Mouse (Mus musculus) T-helper 1 cell (primary cell): ENCODE results near the gene Ptpdc1.

Source experiments
- in situ Hi-C: fragments of 300-600 bp; cut with MboI, MseI; formaldehyde crosslinking; loops from one replicate; pipeline ENCODE4 v1.15.1; 2025; ENCODE audit warnings: high pct_unique_total_duplicates

The Ptpdc1 gene

DNA sequence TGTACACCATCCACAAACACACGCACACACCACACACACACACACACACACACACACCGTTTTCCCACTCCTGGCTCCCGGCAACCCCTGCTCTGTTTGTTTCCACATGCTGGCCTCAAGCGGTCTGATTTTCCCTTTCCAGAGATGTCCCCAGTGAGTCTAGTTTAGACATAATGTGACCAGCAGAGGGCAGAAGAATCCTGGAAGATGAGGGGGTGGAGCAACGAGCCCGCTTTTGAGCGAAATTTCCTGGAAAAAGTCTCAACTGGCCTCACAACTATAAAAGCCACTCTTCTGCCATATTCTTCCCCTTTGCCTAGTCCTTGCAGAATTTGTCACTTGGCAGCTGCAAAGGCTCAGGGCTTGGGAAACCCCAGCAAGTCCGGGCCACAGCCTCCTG lies 30.2 kb upstream of the Ptpdc1 start:
- in situ Hi-C loops: loop anchor here (10.0 kb wide), 1 partner anchor 369 kb away; no protein-coding TSS in a partner anchor

DNA sequence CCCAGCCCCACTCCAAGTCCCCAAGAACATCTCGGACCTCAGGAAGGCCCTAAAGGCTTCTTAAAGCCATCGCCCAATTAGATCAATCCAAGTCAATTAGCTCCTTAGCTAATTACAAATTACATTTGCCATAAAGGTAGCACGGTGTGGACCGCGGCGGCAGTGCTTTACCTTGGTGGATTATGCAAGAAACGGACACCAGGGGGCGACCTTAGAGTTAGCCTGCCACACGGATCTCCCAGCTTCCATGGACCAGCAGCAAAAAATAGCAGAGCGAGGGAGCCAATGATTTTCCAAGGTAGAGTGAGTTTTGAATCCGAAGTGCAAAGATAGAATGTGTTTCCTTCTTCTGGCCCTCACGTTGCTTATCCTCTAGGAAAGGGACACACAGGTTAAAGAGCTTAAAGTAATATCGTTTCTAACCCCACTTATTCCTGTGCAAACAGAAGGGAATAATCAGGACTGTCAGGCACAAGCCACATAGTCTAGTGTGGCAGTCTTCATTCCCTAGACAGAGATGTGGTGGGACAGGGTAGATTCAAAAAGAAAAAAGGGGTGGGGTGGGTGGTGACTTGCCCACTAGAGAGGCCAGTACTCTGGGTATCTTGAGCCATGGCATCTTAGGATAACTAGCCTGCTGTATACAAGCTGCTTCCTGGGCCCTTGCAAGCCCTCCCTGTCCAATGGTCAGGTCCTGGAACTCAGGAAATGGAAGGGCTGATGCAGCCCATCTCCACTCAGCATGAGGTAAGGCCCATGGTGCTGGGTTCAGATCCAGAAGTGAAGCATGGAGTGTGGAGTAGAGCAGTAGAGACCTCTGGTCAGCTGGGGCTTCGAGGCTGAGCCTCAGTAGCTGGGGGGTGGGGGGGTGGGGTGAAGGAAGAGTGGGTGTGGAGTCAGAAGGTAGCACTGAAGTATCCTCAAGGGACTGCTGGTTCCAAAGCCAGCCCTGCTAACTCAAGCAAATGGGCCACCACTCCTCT lies 28.6 kb upstream of the Ptpdc1 start:
- in situ Hi-C loops: loop anchor here (10.0 kb wide), 1 partner anchor 371 kb away; no protein-coding TSS in a partner anchor

DNA sequence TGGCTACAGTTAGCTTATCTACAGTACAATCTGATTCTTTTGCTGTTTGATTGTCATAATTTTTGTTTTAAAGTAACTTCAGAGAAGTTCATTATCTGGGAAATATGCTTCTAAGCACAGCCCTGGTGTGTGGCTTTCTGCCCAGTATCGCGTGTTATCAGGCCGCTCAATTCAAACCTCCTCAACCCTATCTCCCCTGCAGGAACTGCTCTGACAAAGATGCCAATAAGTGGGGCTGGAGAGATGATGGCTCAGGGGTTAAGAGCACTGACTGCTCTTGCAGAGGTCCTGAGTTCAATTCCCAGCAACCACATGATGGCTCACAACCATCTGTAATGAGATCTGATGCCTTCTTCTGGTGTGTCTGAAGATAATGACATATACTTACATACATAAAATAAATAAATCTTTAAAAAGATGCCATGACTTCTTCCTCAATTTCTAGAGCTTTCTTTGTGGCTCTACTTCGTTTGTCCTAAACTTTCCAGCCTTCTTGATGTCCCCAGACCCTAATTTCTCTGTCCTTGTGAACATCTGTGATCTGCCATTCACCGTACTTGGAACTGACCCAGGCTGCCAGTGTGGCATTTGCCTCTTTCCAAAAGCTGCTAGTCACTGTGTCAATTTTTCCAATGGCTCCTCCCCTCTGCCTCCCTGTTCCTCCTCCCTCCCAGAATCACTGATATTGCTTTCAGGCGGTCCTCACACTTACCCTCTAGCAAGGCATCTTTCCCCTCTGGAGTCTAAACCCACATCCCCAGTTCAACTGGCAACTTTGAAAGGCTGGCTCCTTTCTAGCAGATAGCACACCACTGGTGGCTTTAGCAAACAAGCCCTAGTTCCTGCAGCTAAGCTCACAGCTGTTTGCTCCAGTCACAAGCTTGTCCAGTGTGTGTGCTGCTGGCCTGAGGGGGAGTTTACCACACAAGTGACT lies 25.9 kb upstream of the Ptpdc1 start:
- in situ Hi-C loops: loop anchor here (10.0 kb wide), 1 partner anchor 373 kb away; no protein-coding TSS in a partner anchor

DNA sequence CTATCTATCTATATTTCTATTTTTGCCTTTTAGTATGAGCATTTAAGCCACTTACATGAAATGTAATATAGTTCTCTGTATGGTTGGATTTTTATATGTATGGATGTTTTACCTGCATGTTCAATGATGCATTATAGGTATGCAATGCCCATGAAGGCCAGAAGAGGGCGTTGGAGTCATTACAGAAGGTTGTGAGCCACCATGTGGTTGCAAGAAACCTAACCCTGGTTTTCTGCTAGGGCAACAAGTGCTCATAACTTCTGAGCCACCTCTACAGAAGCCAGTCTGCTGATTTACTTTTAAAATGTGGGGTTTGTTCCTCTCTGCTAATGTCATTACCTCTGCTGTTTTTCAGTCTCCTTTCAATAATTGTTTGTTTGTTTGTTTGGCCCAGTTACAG lies 25.2 kb upstream of the Ptpdc1 start:
- in situ Hi-C loops: loop anchor here (10.0 kb wide), 1 partner anchor 374 kb away; no protein-coding TSS in a partner anchor

DNA sequence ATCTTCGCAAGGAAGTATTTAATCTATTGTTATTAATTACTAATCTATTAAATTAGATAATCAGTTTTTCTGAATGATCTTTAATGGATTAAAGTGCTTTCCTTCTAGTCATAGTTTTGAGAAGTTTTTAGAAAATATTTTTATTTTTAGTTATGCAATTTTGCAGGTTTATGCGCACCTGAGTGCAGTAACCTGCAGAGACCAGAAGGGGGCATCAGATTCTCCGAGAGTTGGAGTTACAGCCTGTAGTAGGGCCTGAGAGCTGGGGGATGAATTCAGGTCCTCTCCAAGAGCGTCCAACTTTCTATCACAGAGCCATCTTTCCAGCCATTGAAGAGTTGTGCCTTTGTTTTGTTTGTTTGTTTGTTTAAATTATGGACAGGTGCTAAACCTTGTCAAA lies 21.2 kb upstream of the Ptpdc1 start:
- in situ Hi-C loops: no loop called here

DNA sequence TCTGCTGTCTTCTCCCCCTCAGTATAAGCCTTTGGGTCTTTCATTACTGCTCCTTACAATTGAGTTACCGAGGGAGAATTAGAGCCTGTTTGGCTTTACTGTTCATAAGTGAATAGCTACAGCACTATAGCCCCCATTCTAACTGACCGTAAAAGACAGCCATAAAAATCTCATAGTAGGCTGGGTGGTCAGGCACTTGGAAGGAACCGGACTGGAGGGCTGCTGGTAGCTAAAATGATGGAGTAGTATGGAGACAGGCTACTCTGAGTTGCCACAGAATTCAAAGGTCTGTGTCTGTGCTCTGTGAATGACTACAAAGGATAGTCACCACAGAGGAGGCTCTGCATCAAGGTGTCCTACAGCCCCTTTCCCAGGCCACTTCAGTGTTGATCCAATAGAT lies 18.5 kb upstream of the Ptpdc1 start:
- in situ Hi-C loops: no loop called here

DNA sequence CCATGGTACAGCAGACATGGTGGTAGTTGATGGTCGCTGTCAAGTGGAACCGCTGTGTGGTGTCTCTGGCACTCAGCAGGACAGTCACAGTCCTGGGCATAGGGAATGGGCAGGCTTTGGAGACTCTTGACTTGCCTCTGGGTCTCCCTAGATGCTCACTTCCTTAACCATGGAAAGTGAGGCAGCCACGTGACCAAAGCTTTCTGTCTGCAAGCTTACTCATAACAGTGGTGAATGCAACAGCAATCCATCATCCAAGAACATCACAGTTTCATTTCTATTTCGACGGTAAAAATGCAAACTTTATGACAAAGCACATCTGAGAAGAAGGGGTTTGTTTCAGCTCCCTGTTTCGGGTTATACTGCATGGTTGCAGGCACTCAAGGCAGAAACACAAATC lies 17.6 kb upstream of the Ptpdc1 start:
- in situ Hi-C loops: no loop called here

DNA sequence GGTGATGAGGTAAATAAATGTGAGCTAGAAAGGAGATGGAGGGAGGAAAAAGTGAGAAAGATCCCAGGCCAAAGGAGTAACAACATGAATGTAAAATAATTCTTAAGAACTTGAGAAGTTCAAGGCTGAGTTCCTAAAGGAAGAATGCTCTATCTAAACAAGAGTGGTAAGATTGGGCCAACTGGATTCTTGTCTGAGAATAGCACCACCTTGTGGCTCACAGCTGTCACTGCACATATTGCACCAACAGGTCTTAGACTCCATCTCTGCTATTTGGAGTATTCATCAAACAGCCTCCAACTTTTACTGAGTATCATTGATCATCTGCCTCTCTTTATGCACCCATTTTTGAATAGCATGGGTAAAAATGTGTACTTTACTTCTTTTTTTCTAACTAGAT lies 14.1 kb upstream of the Ptpdc1 start:
- in situ Hi-C loops: loop anchor here (5.0 kb wide), 1 partner anchor 117 kb away; no protein-coding TSS in a partner anchor

DNA sequence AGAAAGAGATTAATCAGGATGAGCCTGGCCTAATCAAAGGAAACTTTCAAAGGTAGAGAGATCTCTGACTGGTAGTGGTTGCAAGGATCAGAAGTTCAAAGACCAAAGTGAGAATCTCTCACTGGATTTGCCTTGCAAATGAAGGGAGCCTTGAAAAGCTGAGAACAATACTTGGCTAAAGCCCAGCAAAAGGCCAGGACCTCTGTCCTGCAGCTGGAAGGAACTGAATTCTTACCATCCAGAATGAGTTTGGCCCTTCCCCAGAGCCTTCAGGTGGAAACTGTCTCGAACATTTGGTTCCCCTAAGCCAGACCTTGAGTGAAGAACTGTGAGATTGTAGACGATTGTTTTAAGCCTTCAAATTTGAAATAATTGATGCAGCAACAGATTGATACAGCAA lies 12.2 kb upstream of the Ptpdc1 start:
- in situ Hi-C loops: loop anchor here (5.0 kb wide), 1 partner anchor 115 kb away; no protein-coding TSS in a partner anchor

DNA sequence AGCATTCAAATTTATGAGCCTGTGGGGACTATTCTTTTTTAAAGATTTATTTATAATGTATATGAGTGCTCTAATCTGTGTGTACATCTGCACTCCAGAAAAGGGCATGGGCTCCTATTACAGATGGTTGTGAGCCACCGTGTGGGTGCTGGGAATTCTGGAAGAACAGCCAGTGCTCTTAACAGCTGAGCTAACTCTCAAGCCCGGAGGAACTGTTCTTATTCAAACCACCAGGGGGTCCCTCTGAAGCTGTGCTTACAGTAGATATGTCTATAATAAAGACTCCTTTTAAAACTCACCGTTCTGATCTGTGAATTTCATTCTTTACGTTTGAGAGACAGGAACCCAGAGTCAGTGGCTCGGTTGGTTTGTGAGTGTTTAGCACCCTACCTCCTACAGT lies 6.2 kb upstream of the Ptpdc1 start:
- in situ Hi-C loops: no loop called here

DNA sequence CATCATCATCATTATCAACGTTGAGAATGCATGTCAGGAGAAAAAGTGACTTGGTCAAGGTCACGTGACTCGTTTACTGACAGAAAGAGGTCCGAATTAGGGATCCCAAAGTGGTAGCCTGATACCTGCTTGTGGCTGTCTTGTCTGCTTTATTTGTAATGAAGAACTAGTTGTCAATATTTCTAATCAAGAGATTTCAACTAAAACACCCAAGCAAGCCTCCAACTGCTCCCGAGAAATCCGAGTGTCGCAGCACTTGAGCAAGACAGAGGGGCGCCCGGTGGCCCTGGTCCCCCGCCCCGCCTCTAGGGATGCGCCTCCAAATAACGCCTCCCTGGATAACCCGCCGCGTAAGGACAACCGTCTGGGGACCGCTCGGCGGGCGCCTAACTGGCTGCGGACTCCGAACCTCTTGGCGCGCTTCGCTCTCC lies 481 bp downstream of the Ptpdc1 start:
- in situ Hi-C loops: no loop called here

DNA sequence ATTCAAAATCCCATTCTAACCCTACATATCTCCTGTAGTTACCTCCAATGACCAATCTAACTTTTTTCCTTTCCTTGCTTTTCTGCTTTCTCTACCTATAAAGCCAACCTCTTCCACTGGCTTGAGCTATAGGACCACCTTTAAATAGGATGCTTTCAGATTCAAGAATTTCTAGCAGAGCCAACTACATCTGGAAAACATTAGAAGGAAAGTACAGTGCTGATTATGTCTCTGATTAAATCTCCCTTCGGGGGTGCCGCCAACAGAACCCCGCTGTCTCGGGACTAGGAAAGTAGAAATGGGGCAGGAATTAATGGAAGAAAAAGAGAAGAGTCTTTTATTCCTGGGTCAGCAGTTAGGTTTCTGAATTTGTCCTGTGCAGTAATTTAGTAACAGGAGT lies 6.6 kb downstream of the Ptpdc1 start:
- in situ Hi-C loops: no loop called here

DNA sequence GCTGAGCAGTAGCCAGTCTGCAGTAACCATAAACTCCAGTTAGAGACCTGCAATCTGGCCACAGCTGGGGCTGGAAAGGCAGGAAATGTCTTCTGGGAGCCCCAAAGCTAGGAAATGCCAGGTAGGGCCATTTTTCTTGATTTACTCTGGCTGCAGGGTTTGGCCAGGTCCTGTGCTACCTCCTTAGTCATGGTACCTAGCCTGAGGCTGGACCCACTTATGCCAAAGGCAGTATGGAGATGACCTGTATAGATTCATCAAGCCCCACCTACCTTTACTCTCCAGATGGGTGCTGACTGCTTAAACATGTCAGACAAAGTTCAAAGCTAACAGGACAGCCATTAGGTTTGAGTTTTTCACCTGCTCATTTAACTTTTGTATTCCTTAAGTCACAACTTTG lies 7.7 kb downstream of the Ptpdc1 start:
- in situ Hi-C loops: no loop called here

DNA sequence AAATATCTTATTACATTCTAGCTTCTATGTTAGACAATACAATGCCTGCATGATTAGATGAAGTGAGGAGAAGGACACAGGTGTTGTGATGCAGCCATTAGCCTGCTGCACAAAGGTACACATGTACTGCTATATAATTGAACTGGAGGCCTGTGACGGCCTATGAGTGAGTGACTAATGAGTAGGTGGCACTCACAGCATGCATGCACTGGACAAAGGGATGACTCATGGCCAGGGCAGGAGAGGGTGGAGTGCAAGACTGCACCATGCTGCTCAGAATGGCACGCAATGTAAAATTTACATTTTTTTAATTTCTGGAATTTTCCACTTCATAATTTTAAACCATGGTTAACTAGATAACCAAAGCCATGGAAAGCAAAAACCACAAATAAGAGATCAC lies 10.9 kb downstream of the Ptpdc1 start:
- in situ Hi-C loops: no loop called here

DNA sequence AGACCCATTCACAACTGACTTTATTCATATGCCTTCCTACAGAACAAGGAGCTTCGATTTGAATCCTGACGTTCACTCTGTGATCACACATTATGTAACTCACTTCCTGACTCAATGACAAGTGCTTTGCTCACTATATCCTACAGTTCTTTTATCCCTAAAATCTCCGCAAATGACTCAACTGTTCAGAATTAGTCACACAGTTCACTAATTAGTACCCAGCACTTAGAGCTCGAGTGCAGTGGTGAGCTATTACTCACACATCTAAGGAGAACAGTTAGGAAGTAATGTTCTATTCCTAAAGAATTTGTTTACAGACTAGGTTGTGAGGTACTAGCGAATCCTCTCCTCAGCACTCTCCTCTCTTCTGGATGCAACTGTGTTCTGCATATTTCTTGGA lies 16.4 kb downstream of the Ptpdc1 start:
- in situ Hi-C loops: no loop called here

DNA sequence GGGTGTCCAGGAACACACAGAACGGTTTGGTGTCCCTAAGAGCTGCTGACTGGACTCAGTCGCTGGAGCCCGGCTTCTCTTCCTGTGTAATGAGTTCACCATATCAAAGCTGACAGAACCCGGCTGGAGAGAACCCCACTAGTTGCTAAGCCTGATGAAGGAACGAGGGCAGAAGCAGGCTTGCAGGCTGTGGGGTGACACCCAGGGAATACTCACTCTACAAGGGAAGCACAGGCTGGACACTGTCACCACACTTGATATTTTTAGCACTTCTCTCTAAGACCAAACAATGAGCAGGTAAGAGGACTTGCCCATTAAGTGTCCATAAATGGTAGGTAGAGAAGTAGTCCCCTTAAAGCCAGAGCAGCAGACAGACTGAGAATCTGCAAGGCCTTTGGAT lies 20.9 kb downstream of the Ptpdc1 start:
- in situ Hi-C loops: no loop called here

DNA sequence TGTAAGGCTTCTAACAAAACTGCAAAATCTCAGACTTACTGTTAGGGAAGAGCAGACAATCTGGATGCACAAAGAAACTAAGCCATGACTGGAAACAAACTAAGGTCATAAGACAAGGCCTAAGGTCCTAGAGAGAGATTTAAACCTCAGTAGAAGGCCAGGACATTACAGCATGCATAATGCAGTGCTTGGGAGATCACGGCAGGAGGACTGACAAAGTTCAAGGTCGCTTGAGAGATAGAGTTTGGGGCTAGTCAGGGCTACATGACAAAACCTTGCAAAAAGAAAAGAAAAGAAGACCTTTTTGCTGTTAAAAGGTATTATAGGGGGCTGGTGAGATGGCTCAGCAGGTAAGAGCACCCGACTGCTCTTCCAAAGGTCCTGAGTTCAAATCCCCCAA lies 22.2 kb downstream of the Ptpdc1 start:
- in situ Hi-C loops: no loop called here

DNA sequence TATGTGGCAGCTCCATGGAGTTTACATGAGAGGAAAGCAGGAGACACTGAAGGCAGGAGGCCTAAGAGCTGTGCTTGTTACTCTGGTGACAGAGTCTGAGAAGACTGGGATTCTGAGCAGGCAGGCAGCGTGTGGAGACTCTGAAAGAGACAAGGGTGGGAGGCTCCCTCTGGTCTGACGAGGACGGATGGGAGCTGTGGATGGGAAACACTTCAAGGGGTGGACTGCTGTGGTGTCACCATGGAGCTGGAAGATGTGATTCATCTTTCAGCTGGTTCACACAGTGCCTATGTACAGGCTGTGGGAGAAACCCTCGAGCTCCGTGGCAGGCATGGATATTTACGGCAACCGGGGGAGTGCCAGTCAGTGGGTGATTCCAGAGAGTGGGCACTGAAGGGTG lies 30.9 kb downstream of the Ptpdc1 start:
- in situ Hi-C loops: no loop called here

DNA sequence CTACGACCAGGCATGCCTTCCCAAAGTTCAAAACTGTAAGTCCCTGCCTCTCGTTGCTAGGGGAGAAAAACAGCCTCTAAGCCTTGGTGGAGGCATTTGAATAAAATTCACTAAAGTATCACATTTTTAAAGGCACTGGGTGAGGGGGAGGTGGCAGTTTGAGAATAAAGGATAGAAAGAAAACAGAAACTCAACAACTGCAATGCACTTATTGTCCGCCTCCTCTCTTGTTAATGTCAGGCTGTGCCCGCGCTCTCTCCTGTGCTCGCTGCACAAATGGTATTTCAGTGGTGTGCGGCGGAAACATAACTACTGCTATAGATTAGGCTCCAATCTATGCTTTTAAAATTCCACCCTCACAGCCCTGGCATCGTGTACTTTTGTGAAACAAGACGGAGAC lies 31.4 kb downstream of the Ptpdc1 start:
- in situ Hi-C loops: no loop called here

DNA sequence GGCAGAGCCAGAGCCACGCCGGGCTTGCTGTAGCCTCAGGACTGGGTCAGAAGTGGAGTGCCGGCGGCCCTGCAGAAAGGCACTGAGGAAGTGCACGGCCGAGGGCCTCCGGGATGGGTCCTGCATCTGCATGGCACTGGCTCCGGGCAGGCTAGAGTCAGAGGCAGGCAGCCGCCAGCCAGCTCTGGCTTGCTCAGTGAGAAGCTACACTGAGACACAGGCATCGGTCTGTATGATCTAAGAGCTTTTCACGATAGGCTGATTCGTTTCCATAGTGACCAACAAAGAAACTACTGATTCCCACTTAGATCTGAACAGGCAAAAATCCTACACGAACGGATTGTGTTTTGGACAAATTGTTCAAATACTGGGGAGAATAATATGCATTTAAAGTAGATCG lies 32.3 kb downstream of the Ptpdc1 start:
- in situ Hi-C loops: no loop called here

DNA sequence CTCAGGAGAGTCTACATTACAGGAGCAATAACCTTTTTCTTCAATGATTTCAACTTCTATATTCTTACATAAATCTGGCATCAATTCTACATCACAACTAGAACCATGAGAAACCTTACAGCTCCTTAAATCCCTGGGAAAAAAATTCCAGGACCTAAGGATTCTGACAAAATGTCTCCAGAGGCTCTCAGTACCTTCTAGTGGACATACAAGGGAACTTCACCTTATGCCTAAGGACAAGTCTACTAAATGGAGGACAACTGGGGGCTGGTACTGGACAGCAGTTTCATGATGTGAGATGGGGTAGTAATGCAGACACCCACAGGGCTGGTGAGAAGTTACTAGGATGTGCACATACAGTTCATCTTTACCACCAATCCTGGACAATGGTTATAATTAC lies 34.7 kb downstream of the Ptpdc1 start:
- in situ Hi-C loops: no loop called here

DNA sequence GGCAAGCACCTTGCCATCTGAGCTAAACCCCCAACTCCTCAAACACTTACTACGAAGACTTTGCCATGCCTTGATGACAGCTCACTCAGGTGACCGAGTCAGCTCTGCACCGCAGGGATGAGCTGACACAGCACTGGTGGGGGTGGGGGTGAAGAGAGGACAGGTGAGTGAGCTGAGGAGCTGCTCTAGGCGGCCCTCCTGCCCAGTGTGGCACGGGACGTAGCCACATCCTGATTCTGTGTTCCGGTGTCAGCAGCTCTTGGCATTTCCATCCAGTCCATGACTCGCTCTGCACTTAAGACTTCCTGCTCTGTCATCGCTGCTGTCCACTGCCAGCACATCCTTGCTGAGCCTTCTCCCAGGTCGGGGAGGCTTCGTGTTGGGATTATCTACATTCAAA lies 38.1 kb downstream of the Ptpdc1 start:
- in situ Hi-C loops: loop anchor here (10.0 kb wide), 1 partner anchor 1003 kb away; no protein-coding TSS in a partner anchor
